Mouse (Mus musculus): Measurements from ENCODE around the gene Ebf3. TPM values are rescaled to one million over a fixed set of nuclear protein-coding genes. Genes with fewer than 3 reads are reported as not detected.

Gene Ebf3
- polyA plus RNA-seq, 1 experiment from 2014 or later = 0.80 TPM

DNA sequence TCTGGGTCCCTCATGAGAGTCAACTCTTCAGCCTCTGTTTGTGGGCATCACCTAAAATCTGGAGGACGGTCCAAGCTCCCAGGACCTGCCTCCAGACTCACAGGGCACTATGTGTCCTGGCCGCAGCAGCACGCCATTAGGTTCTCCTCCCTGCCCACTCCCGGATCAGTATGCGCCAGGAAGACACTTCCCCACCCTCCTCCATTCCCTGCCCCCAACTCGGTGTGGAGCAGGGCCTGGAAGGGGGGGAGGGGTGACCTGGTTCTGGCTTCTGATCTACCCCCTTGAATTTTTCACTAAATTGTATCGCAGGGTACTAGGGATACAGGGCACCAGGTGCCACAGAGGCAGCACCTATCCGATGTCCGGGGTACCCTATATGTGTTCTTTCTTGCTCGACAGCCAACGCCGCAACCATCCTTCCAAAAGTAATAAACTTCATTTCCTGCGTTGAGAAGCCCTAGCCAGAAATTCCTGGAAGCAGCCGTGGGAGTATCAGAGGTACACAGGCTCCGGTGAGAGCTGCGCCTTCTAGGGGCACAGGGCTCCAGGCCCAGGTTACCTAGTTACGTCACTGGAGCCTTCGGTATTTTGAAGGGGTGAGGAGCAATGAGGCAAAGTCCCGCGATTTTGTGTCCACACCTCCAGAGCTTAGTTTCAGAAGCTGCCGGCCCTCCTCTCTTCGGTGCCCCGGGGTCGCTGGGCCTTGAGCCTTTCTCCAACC is 3.6 kb upstream of the Ebf3 start:
- Histone ChIP-seq H3K27me3 (peaks cover 84% of the 10 kb centered on the region), H3K9ac (replicated peaks) (no peak overlapping the region), H3K4me3 (no peak overlapping the region), H3K4me1 (peaks cover 75% of the 10 kb centered on the region), H3K36me3 (no peaks in the 10 kb centered on the region), H3K4me2 (replicated peaks) (no peak overlapping the region), H3K27ac (replicated peaks) (no peak overlapping the region), H3K9me3 (no peaks in the 10 kb centered on the region)
- ATAC-seq (replicated peaks) = no peak
- WGBS = under 1% methylated on average over 24 of the region's 24 CpGs

- peak overlapping the region; percentile 15 for H3K4me2 ChIP-seq (replicated peaks)
- peak overlapping the region; percentile 6; the same call in 1 of the 2 replicates for H3K4me3 ChIP-seq
- H3K27me3 ChIP-seq = peaks cover 84% of the 10 kb centered on the region
- WGBS = under 1% methylated on average over 39 of the region's 39 CpGs
- no peaks in the 10 kb centered on the region for H3K9me3 ChIP-seq
- H3K27ac ChIP-seq (replicated peaks) = no peak overlapping the region
- no peak for ATAC-seq (replicated peaks)
- no peak overlapping the region for H3K9ac ChIP-seq (replicated peaks)
- H3K4me1 ChIP-seq = peaks cover 70% of the 10 kb centered on the region
- H3K36me3 ChIP-seq = no peaks in the 10 kb centered on the region
Observed at GRCm38 (mm10) chr7:137316926-137317658, 2.8 kb upstream of the Ebf3 start.

- H3K9me3 ChIP-seq = no peaks in the 10 kb centered on the region
- no peak for ATAC-seq (replicated peaks)
- peaks cover 83% of the 10 kb centered on the region for H3K27me3 ChIP-seq
- H3K36me3 ChIP-seq = no peaks in the 10 kb centered on the region
- H3K27ac ChIP-seq (replicated peaks) = no peak overlapping the region
- peak overlapping the region; percentile 15 for H3K4me2 ChIP-seq (replicated peaks)
- WGBS = under 1% methylated on average over 20 of the region's 20 CpGs
- H3K4me1 ChIP-seq = peaks cover 64% of the 10 kb centered on the region
- H3K9ac ChIP-seq (replicated peaks) = no peak overlapping the region
- H3K4me3 ChIP-seq = no peak overlapping the region
Observed at GRCm38 (mm10) chr7:137316181-137316925, 2.1 kb upstream of the Ebf3 start.

- WGBS = 1% methylated on average over 19 of the region's 19 CpGs
- no peak for ATAC-seq (replicated peaks)
- H3K4me3 ChIP-seq = 0 out of 2 replicates have a peak overlapping the region, but pooled peaks have one; percentile 47
- H3K9ac ChIP-seq (replicated peaks) = no peak overlapping the region
- no peaks in the 10 kb centered on the region for H3K36me3 ChIP-seq
- H3K27ac ChIP-seq (replicated peaks) = no peak overlapping the region
- H3K4me2 ChIP-seq (replicated peaks) = 0 out of 2 replicates have a peak overlapping the region, but pooled peaks have one; percentile 86
- H3K4me1 ChIP-seq = peaks cover 67% of the 10 kb centered on the region
- H3K9me3 ChIP-seq = no peaks in the 10 kb centered on the region
- H3K27me3 ChIP-seq = peaks cover 79% of the 10 kb centered on the region
Observed at GRCm38 (mm10) chr7:137315544-137315940, 1.3 kb upstream of the Ebf3 start.

GRCm38 (mm10) chr7:137314710-137315543 is 682 bp upstream of the Ebf3 start:
- no peak overlapping the region for H3K9ac ChIP-seq (replicated peaks)
- H3K27me3 ChIP-seq = peaks cover 78% of the 10 kb centered on the region
- ATAC-seq (replicated peaks) = peak; percentile 5; the same call in 1 of the 2 replicates
- no peak overlapping the region for H3K27ac ChIP-seq (replicated peaks)
- H3K36me3 ChIP-seq = no peaks in the 10 kb centered on the region
- no peaks in the 10 kb centered on the region for H3K9me3 ChIP-seq
- H3K4me1 ChIP-seq = peaks cover 73% of the 10 kb centered on the region
- H3K4me2 ChIP-seq (replicated peaks) = peak overlapping the region; percentile 86
- under 1% methylated on average over 48 of the region's 48 CpGs for WGBS
- peak overlapping the region; percentile 47 for H3K4me3 ChIP-seq

DNA sequence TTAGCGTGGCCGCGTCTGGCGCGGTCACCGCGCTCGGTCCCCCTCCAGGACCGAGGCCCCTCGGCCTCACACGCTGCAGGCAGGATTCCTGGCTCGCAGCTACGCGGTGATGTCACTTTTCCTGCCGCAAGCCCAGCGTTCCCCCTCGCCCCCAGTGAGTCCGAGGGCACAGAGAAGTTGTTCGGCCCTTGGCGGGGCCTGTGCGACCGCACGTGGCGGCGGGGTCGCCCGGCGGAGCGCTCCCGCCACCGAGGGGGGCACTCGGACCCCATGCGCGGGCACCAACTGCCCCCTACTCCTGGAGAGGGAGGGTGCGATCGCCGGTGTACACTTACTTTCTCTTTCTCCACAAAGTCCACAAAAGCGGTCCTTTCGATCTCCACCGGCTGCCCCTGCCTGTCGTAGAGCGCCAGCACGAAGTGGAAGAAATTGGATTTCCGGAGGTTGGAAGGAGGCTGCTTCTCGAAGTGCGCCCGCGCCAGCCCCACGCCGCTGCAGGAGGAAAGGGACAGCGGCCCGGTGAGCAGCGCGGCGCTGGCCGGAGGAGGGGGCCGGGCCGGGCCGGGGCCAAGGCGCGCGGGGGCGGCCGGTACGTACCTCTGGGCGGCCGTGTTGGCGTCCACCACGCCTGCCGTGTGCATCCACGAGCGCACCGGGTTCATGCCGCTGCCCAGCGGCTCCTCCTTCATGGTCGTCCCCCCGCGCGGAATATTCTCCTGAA is 902 bp downstream of the Ebf3 start:
- Histone ChIP-seq H3K4me2 (replicated peaks) (peak overlapping the region; percentile 86), H3K27ac (replicated peaks) (no peak overlapping the region), H3K9ac (replicated peaks) (peak overlapping the region; percentile 26), H3K27me3 (peaks cover 77% of the 10 kb centered on the region), H3K36me3 (no peaks in the 10 kb centered on the region), H3K4me1 (peaks cover 79% of the 10 kb centered on the region), H3K9me3 (no peaks in the 10 kb centered on the region), H3K4me3 (peak overlapping the region; percentile 47)
- 0 out of 2 replicates have a peak, but pooled peaks have one; percentile 1 for ATAC-seq (replicated peaks)
- WGBS = 0% methylated on average over 74 of the region's 79 CpGs

- whole genome bisulfite sequencing = under 1% methylated on average over 10 of the region's 10 CpGs
- Histone ChIP-seq H3K4me1 (peaks cover 75% of the 10 kb centered on the region), H3K27ac (replicated peaks) (no peak overlapping the region), H3K4me2 (replicated peaks) (peak overlapping the region; percentile 86), H3K4me3 (peak overlapping the region; percentile 47), H3K9ac (replicated peaks) (peak overlapping the region; percentile 26; the same call in 1 of the 2 replicates), H3K36me3 (no peaks in the 10 kb centered on the region), H3K9me3 (no peaks in the 10 kb centered on the region), H3K27me3 (peaks cover 76% of the 10 kb centered on the region)
- no peak for ATAC-seq (replicated peaks)
Observed at GRCm38 (mm10) chr7:137312933-137313182, 1.4 kb downstream of the Ebf3 start.

GRCm38 (mm10) chr7:137312166-137312932 is 1.9 kb downstream of the Ebf3 start:
- H3K9ac ChIP-seq (replicated peaks) = no peak overlapping the region
- H3K27ac ChIP-seq (replicated peaks) = no peak overlapping the region
- ATAC-seq (replicated peaks) = no peak
- H3K4me2 ChIP-seq (replicated peaks) = peak overlapping the region; percentile 86; the same call in 1 of the 2 replicates
- WGBS = 3% methylated on average over 17 of the region's 17 CpGs
- no peaks in the 10 kb centered on the region for H3K36me3 ChIP-seq
- H3K4me1 ChIP-seq = peaks cover 70% of the 10 kb centered on the region
- H3K27me3 ChIP-seq = peaks cover 74% of the 10 kb centered on the region
- H3K9me3 ChIP-seq = no peaks in the 10 kb centered on the region
- peak overlapping the region; percentile 47 for H3K4me3 ChIP-seq

GRCm38 (mm10) chr7:137311341-137312110 is 2.7 kb downstream of the Ebf3 start:
- no peak overlapping the region; the same call in 1 of the 2 replicates for H3K4me2 ChIP-seq (replicated peaks)
- no peak for ATAC-seq (replicated peaks)
- H3K27me3 ChIP-seq = peaks cover 74% of the 10 kb centered on the region
- H3K36me3 ChIP-seq = no peaks in the 10 kb centered on the region
- H3K9me3 ChIP-seq = no peaks in the 10 kb centered on the region
- H3K4me1 ChIP-seq = peaks cover 61% of the 10 kb centered on the region
- no peak overlapping the region for H3K9ac ChIP-seq (replicated peaks)
- WGBS = 3% methylated on average over 8 of the region's 8 CpGs
- no peak overlapping the region for H3K27ac ChIP-seq (replicated peaks)
- 0 out of 2 replicates have a peak overlapping the region, but pooled peaks have one; percentile 1 for H3K4me3 ChIP-seq

DNA sequence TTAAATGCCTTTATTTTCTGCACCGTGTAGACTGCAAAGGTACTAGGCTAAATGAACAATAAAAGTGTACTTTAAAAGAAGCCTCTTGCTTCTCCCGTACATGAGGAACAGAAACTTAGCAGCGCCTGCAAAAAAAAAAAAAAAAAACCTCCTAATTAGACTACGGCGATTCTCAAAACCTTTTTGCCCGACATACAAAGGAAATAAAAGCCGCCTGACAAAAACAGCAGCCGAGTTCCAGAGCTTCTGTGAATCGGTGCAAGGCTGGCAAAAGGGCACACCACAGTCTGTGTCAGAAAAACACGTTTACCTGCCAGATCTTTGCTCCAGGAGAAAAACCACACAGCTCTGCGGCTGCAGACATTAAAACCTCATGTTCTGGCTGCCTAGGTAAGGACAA is 3.4 kb downstream of the Ebf3 start:
- H3K27ac ChIP-seq (replicated peaks) = no peak overlapping the region
- ATAC-seq (replicated peaks) = no peak
- no peak overlapping the region for H3K9ac ChIP-seq (replicated peaks)
- 0 out of 2 replicates have a peak overlapping the region, but pooled peaks have one; percentile 1 for H3K4me3 ChIP-seq
- no peaks in the 10 kb centered on the region for H3K9me3 ChIP-seq
- peaks cover 56% of the 10 kb centered on the region for H3K4me1 ChIP-seq
- H3K27me3 ChIP-seq = peaks cover 74% of the 10 kb centered on the region
- 1% methylated on average over 11 of the region's 11 CpGs for WGBS
- peak overlapping the region; percentile 41 for H3K4me2 ChIP-seq (replicated peaks)
- no peaks in the 10 kb centered on the region for H3K36me3 ChIP-seq
